Mouse (Mus musculus): Measurements from ENCODE around the gene Casc1.
A peak's percentile ranks its signal among the peaks of the same experiment; 100 is the strongest.

The Casc1 gene

DNA sequence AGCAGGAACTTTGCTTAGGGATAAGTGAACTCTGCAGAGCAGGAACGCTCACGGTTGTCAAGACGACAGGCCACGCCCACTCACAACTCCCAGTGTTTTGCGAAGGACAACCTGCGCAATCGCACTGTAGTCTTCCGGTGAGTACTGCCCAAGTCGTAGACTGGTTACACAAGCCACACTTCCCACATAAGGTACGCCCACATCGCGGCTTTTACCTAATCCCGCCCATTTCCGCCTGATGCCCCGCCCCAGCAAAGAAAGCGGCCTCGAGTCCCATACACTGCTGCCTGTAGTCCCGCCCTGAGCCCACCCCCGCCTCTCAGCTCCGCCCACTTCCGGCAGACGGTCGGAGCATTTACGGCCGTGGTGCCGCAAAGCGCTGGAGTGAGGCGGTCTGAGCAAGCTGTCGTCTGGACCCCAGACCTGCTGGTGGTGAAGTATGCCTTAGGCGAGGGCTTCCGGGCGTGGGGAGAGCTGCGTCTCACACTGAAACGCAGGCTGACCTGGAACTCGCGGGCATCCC is at the start of gene Casc1, which contains the start of gene Etfrf1:
Casc1 (minus strand) TSS at position 190 of the 523 bp plus-strand sequence.
Etfrf1 (plus strand) TSS at position 319 of the 523 bp plus-strand sequence.
- peak; percentile 100 for DNase-seq (ENCODE audit: low read depth)

DNA sequence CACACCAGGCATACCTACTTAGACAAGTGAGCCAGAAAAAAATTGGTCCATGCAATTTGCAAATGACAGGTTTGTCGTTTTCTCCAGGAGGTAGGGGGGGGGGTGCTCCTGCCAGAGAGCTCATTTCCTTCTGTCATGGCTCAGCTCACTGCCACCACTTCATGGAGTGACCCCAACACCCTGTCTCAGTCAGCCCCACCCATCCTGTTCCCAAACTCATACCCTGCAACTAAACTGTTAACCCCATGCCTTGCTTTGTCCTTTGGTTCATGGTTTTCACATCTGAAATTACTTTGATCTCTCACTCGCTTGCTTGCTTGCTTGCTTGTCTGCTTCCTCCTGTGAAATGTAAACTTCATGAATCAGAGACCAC is 45.9 kb upstream of the Casc1 start:
- no peak for DNase-seq (ENCODE audit: low read depth)

DNA sequence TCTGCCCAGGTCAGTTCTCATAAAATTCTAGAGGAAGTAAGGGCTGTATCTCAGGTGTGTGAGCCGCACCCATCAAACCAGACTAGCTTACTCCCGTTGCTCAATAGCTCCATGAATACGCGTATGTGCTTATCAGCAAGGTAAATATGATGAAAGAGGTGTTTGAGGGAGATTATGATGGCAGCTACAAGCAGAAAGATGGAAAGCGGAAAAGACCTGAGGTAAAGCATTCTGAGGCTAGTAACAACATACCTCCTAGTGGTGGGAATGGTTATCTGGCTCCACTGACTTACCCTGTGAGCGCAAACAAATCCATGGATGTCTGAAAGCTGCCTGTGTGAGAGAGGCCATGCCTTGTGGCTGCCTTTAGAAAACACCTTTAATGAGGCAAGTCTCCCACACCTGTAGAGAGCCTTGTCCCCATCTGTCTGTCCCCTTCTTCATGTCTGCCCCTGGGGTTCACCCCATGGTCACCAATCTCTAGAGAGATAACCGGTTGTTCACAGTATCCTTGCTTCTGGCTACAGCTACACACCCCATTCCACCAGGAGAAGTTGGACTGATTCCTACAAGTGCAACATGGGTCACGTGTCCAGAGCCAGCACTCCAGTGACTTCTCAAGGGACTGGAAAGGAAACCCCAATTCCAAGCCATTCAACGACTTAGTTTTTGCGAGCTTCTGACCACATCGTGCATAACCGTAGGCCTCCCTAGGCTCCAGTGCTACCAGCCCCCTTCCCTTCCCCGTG is 45.3 kb upstream of the Casc1 start:
- no peak for DNase-seq (ENCODE audit: low read depth)

DNA sequence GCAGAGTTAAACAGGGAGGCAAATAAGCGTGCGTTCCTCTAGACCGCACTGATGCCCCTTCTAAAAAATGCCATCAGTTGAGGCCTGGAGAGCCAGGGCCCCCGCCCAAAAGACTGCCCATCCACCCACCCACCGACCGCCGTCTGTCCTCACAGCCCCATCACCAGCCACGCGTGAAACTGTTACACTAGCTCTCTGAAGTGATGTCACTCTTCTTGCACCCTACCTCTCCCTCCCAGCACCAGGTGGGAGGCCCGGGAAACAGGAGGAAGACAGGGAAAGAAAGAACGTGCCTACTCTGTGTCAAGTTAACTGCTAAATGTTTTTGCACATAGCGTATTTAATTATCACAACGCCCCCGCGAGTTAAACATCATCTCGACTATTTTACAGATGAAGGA is 40.0 kb upstream of the Casc1 start:
- no peak for DNase-seq (ENCODE audit: low read depth)

DNA sequence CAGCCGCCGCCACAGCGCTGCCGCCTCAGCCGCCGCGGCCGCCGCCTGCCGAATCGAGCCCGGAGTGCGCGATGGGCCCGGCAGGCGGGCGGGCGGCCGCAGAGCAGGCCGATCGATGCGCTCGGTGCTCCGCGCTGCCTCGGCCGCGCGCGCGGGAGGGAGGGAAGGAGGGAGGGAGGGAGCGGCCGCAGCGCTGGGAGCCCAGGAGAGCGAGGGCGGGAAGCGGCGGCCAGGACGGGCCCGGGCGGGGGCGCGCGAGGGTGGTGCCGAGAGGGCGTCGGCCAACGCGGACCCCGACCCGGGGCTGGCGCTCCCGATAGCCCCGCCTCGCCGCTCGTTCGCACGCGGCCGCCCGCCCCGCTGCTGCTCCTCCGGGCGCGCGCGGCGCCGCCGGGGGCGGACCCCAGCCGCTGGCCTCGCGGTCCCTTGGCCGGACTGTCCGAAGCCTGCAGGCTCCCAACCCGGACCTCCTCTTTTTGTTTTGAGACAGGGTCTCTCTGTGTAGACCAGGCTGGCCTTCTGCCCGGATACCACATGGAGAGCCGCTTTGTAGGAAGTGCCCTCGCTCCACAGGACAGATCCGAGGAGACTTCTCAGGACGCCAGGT is 39.5 kb upstream of the Casc1 start, which contains the start of gene Kras:
Kras (minus strand) TSS at position 55 of the 607 bp plus-strand sequence.
- DNase-seq (ENCODE audit: low read depth), result peak; percentile 93

DNA sequence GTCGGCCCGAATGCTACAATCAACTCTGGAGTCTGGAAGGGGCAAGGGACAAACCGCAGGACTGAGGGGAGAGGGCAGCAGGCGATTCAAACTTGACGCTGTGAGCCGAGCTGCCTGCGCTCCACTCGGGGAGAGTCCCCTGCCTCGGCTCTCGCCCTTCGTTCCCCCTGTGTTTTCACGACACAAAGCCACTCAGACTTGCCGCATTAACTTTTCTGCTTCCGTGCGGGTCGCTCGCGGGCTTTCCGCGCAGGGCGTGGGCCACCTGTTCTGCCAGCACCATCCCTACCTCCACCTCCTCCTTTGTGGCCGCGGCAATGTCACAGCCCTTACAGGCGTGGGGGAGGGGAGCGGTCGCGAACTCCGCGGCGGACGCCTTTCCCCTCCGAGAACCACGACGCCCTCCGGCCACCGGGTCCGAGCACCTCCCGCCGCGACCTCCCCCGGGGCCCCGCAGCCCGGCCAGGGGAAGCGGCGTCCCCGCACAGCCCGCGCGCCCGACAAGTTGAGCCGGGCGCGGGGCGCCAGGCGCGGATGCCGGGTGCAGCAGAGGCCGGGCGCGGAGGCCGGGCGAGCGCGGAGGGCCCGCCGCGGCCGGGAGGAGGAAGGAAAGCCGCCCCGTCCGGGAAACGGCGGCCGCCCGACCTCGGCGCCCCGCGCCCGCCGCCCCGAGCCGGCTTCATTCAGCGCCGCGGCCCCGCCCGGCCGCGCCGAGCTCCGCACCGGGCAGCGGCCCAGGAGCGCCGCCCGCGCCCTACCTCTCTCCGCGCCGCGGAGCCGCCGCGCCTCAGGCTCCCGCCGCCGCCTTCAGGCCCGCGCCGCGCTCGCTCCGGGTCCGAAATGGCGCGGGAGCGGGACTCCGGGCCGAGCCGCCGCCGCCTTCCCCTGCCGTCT is 38.7 kb upstream of the Casc1 start:
- DNase-seq (ENCODE audit: low read depth), result peak; percentile 86

DNA sequence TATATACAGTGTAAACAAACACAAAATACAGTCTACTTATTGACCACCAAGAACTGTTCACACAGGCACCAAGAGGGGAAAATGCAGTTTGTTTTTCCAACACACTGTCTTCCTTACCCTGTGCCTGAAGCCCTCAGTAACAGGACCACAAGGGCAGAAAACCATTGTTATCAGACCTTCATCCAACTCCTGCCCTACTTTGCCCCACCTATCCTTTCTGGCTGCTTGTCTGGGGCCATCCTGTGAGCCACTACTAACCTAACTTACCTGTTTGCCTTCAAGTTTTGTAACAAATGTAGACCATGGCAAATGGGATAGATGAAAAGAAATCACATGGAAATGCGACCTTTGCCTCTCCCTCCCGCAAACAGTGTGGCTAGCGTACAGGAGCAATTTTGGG is 37.1 kb upstream of the Casc1 start:
- no peak for DNase-seq (ENCODE audit: low read depth)

DNA sequence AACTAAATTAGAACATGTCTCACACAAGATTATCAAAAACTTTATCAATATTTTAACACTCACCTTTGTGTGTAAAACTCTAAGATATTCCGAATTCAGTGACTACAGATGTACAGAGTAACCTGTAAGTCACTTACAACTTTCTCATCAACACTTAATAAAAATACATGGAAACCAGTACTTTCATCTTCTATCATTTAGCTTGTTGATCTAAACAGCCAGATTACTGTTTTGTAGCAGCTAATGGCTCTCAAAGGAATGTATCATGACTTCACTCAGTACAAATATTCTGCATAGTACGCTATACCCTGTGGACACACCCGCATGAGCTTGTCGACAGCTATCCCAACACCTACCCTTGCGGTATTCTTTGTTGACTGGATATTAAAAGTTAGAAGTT is 36.0 kb upstream of the Casc1 start:
- no peak for DNase-seq (ENCODE audit: low read depth)

DNA sequence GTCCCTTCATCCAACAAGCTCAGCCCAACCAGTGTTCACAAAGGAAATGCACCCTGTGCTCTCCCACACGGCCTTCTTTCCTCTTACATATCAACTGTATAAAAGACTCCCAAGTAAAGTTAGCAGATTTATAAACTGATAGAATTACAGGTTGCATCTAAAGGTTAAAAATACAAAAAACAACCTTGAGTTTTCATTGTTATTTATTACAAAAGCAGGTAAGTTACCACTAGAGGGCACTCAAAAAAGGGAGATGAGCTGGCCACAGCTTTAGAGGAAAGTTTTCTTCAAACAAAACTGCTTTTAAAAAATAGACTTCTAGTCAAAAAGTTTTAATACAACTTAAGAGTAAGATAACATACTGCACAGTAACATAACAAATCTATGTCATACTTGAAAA is 31.7 kb upstream of the Casc1 start:
- DNase-seq (ENCODE audit: low read depth), result peak; percentile 76

DNA sequence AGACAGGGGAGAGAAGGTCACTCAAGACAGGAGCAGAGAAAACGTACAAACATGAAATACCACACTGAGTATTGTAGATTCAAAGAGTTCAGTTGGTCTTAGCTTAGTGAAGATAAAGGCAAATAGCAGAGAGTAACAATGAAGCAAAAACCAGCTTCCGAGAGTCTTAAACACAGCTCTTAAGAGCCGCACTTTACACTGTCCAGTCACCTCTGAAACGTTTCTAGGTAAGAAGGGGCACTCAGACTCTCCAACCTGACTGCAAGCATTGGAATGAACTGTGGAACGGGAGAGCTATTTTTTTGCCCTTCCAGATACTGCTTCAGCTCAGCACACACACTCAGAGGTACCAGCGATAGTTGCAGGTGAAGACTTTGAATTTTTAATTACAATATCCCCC is 29.5 kb upstream of the Casc1 start:
- no peak for DNase-seq (ENCODE audit: low read depth)

DNA sequence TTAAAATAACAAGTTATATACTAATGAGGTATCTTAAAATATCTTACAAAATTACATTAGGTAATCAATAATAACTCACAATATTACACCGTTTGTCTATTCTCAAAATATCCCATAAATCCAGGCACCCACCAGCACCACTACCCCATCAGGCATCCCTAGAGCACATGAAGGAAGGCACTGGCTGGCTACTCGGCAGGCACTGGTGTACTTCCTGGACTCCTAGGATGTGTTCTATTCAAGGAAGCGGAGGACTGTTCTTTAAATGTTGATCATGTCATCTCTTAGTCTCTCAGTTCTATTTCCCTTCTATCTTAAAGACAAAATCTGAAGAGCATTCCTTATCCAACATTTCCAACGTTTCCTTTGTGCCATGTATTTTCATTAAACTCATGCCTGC is 26.3 kb upstream of the Casc1 start:
- DNase-seq (ENCODE audit: low read depth), result no peak

DNA sequence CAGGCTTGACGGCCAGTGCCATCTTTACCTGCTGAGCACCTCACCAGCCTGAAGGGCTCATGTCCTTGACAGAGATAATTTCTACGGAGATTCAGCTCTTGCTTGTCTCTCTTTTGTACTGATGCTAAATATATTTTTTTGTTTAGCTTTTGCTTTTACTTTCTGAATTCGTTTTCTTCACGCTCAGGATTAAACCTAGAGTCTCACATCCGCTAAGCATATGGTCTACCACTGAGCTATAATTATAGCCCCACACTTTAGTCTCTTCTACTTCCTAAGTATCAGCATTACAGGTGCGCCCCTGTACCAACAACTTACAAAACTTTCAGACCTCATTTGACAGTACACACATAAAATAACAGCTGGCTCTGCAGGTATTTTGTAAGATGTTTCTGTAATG is 24.6 kb upstream of the Casc1 start:
- DNase-seq (ENCODE audit: low read depth), result peak; percentile 48

DNA sequence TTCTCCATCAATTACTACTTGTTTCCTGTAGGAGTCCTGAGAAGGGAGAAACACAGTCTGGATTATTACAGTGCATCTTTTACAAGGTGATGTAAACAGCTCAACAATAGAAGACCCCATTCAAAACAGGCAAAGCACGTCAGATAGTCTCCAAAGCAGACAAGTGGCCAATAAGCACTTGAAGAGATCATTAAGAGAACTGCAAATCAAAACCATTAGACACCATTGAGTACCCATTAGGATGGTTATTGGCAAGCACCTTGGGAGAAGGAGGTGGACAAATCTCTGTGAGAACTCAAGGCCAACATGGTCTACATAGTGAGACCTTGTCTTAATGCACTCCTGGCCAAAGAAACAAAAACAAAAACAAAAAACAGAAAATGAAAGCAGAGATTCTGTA is 23.6 kb upstream of the Casc1 start:
- DNase-seq (ENCODE audit: low read depth), result no peak

DNA sequence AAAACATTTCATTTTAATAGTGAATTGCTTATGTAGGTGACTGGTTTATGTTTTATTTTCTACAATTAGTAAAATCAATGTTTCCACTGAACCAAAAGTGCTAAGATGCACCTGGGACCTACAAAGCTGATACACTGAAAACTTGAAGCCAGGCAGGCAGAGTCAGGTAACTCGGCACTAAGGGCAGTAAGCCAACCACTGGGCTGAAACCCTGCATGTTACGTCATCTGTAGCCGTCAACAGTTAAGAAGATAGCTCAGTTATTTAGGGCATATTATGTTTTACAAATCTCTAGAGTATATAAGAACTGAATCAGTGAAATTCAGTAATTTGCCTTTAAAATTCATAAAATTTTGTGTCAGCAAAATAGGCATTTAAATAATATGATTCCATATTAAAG is 15.5 kb upstream of the Casc1 start:
- DNase-seq (ENCODE audit: low read depth), result no peak

DNA sequence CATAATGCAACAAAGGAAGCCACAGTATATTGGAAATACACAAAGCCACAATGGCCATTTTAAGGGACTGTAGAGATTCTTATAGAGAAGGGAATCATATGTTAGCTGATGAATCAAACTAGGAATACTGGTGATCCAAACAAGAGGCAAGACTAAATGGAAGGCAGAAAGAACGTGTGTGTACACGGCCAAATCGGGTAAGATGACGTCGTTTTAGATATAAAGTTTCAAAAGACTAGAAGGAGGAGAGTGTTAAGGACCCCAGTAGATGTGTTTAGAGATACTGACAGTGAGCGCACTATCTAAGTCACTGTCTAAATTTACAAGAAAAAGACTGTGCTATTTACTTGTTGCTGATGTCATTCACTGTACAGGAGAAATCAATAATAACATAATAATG is 13.4 kb upstream of the Casc1 start:
- DNase-seq (ENCODE audit: low read depth), result no peak

DNA sequence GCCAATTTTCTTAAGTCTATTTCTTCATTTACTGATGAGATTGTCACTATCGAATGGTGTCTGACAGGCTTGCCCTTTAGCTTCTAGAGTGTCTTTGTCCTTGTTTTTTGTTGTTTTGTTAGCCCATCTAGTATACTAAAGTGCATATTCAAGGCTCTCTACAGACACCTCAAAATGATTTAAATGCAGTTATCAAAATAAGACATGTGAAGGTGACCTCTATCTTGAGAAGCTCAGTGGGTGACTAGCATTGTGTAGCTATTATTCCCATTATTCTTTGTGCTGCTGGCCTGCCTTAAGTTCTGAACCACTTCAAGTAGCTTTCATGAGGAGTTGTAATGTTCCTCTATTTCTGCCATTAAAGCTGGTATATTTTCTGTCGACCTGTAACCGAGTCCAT is 5.0 kb upstream of the Casc1 start:
- no peak for DNase-seq (ENCODE audit: low read depth)

DNA sequence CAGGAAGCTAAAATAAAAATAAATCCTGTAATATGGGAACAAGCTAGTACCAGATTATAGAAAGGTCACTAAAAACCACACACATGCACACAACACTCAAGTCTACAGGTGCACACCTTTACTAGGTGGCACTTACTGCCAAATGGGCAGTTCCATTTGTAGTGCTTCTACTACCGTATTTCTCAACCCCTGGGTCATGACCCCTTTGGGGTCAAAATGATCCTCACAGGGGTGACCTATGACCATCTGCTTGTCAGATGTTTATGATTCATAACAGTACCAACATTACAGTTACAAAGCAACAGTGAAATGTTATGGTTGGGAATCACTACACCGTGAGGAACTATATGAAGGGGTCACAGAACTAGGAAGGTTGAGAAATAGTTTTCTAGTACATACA is 3.1 kb upstream of the Casc1 start:
- no peak for DNase-seq (ENCODE audit: low read depth)

DNA sequence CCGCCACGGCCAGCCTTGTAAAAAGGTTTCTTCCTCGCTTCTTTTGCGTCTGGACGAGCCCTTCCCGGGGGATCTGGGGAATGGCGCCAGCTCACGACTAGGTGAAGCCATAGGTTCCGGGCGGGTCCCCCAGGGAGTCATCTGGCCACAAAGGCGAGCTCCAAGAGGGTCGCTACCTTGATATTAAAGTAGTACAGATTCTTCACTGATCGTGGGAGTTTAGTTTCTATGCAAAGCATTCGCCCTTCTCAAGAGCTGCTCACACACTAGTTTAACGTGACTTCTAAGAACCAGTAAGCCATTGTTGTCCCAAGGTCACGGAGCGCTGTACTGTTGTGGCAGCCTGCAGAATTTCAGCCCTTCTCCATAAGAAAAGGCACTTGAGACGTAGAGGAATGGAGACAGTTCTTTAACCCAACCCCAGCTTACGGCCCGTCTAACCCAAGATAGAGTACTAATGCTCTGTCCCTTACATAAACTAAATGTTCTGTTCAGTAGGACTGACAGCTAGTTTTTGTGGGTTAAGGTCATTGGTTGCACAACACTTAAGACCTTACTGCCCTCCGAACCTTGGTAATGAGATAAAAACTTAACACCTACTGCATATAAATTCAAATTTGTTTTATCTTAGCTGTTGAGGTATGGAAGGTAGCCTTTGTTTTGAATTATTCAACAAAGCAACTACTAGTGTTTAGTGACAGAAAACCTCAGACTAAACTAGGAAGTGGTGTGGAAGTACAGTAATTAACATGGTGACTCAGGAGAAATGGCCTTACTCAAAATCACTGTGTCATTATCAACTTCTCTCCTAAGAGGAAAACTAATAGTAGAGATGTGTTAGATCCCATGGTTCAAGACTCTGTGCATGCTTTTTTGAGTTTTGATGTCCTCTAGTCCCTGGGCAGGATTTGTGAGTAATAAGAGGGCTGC is 836 bp upstream of the Casc1 start:
- no peak for DNase-seq (ENCODE audit: low read depth)

DNA sequence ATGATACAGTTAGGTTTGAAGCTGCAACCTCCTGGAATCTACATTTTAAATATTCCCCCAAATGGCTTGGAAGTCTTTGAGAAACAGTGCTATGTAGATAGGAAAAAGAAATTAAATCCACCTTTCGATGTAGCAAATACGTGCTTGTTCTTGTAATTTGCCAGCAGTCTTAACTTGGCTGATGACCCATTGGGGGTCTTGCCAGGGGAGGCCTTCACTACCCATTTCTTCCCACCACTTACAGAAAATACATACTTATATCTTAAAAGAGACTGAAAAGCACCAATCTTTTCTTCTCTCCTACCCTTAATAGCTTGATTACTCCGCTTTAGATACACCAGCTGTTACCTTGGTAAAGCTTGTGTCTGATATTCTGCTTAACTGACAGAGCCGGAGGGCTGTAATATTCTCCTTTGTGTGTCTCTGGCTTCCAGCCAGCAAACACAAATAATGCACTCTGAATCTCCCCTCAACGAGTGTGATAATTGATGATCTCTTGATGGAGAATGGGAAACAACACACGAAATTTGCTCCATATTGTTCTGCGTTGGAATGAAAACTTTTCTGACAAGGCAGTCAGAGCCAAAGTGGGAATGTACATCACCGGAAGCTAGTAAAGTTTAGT is 637 bp downstream of the Casc1 start:
- no peak for DNase-seq (ENCODE audit: low read depth)

DNA sequence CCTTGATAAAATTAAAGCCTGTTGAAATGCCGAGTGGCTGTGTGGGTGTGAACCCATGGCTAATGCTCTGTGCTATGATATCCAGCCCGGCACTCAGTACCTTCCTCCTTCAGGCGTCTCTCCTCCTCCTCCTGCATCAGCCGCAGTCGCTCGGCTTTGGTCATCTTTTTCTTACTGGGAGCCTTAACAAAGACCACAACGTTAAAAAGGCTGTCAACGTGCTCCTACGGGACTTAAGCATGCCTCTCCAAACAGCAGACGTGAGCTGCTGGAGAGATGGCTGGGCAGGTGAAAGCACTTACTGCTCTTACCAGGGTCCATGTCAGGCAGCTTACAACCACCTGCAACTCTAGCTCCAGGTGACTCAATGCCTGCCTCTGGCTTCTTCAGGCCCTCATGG is 5.7 kb downstream of the Casc1 start:
- no peak for DNase-seq (ENCODE audit: low read depth)

DNA sequence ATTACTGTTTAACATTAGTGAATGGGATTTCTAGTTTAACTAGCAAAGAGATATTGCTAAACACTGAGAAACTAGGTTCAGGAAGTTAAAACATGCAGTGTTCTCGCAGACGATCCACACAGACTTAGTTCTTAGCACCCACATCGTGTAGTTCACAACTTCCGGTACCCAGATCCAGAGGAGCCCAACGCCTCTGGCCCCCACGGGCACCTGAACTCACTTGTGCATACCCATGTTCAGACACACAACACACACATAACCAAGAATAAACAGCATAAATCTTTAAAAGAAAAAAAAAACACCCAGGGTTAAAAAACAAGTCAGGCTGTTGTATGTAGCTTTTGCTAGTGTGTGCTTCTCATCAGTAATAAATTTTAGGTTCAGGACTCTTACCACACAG is 6.4 kb downstream of the Casc1 start:
- no peak for DNase-seq (ENCODE audit: low read depth)

Data from induced T-regulatory cell, adult 2 months (primary cell).